Mouse (Mus musculus) E14TG2a.4 (cell line): Measurements from ENCODE around the gene 1700008O03Rik.

Experiments used
- CTCF ChIP-seq: conservative IDR thresholded peaks from 2 replicates; pipeline ENCODE4 v1.5.1; 2014; ENCODE audit warnings: low read length
- NANOG ChIP-seq: IDR thresholded peaks from 2 replicates; pipeline ENCODE4 v1.6.1; 2014; ENCODE audit warnings: borderline replicate concordance, low read length, mixed read lengths
- POU5F1 ChIP-seq: IDR thresholded peaks from 2 replicates; pipeline ENCODE4 v1.6.1; 2014; ENCODE audit warnings: low read length, borderline replicate concordance

DNA sequence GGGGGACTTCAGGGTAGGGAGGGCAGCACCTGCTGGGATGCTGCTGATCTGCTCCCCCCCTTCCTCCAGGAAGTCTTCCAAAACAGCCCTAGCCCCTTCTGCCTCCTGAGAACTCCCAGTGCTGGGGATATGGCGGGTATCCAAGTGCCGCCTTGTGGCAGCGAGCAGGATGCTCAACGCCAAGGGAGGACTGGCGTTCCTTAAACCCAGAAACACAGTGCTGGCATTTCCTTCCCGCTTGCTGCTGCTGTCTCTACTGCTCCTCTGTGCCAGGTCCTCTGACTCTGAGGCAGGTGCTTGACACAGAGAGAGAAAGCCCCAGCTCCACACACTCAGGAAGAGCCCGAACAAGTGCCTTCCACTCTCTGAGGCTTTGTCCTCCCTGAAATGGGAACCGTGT lies 64.7 kb downstream of the 1700008O03Rik start:
- TF ChIP-seq CTCF: no peak
- TF ChIP-seq NANOG: no peak
- no peak for TF ChIP-seq POU5F1
